In genomic region chr7:76287531-76287930, GRCm38 (mm10) we compare ENCODE assay signal across 10 mouse cellular contexts. TPM values are rescaled to one million over a fixed set of nuclear protein-coding genes. Genes with fewer than 3 reads are reported as not detected.
A peak's percentile ranks its signal among the peaks of the same experiment; 100 is the strongest.
DNase-seq lines count a peak whose midpoint lies in the region; ATAC-seq lines count a peak whose summit lies in the region.
"Had no signal": no experiment of that assay in that cellular context is flagged by ENCODE, and none has a peak within 500 bp of the region (broad histone marks: within the 10 kb centered on the region; RNA-seq: fewer than 3 reads in every experiment).

No protein-coding gene starts in this region.

- DNase-seq in CD4-positive, CD25-positive, alpha-beta regulatory T cell, adult 2 months (ENCODE audit: low read depth, low spot score), result peak; percentile 5
- DNase-seq in kidney, postnatal 10 days, result peak; percentile 6
- peak; percentile 18 to 44 for DNase-seq in right cerebral cortex, adult 2 months (ENCODE audit: low spot score in 2 of 2)
- DNase-seq in right cerebral cortex, postnatal 36 days (ENCODE audit: low spot score in 2 of 2), result no peak
- peak; percentile 14 for DNase-seq in right cerebral cortex, postnatal 4 days
- DNase-seq in ovary, postnatal 36 days (ENCODE audit: low spot score), result no peak
- DNase-seq: adrenal gland, postnatal 25 days had no signal

- H3K4me3 ChIP-seq in kidney, embryonic 14.5 days (ENCODE audit: low read length), result no peak overlapping the region
- H3K4me3 ChIP-seq: heart, embryonic 12.5 days had no signal

- H3K4me2 ChIP-seq in kidney, embryonic 14.5 days (replicated peaks; ENCODE audit: low read depth, low read length), result no peak overlapping the region
- H3K4me2 ChIP-seq: heart, embryonic 12.5 days had no signal

- no peaks in the 10 kb centered on the region for H3K27me3 ChIP-seq in kidney, embryonic 14.5 days (ENCODE audit: control insufficient read depth, insufficient read depth, low read length)
- H3K27me3 ChIP-seq: heart, embryonic 12.5 days had no signal

- no peaks in the 10 kb centered on the region for H3K4me1 ChIP-seq in kidney, embryonic 14.5 days (ENCODE audit: control insufficient read depth, insufficient read depth, low read length)
- H3K4me1 ChIP-seq: heart, embryonic 12.5 days had no signal

- 87% methylated on average over 3 of the region's 3 CpGs for WGBS in kidney, embryonic 14.5 days

- H3K9me3 ChIP-seq in kidney, embryonic 14.5 days (ENCODE audit: control insufficient read depth, low read length), result no peaks in the 10 kb centered on the region
- H3K9me3 ChIP-seq: heart, embryonic 12.5 days had no signal

- no peak for ATAC-seq in CD4-positive, CD25-positive, alpha-beta regulatory T cell, adult 4 months
- no peak for ATAC-seq in kidney, embryonic 14.5 days (ENCODE audit: low FRiP score, low TSS enrichment)

- no peak overlapping the region for H3K27ac ChIP-seq in kidney, embryonic 14.5 days (ENCODE audit: low read depth, low read length)

- no peak overlapping the region for H3K9ac ChIP-seq in kidney, embryonic 14.5 days (ENCODE audit: low read depth, low read length)
- H3K9ac ChIP-seq: heart, embryonic 12.5 days had no signal

- no peaks in the 10 kb centered on the region for H3K36me3 ChIP-seq in kidney, embryonic 14.5 days (ENCODE audit: control insufficient read depth, insufficient read depth, low read length)
- H3K36me3 ChIP-seq: heart, embryonic 12.5 days had no signal

RNA-seq across cellular contexts. Expression of gene Agbl1, which starts 57.8 kb away (rescaled TPM):
- not detected for polyA plus RNA-seq in CD4-positive, CD25-positive, alpha-beta regulatory T cell, adult 4 months (2017; shearing (Covaris generic))
- polyA plus RNA-seq in kidney, embryonic 14.5 days (2014; fragmentation: Nextera tagmentation; extraction: Ambion mirVana), result 0.07 and 0.08 TPM in 2 replicates
- polyA plus RNA-seq: heart, embryonic 12.5 days had no signal

Comparison
In these comparisons a context has a peak if more than half of its experiments do, and no peak if none do; other contexts are left out.
1. DNase-seq: peak in CD4-positive, CD25-positive, alpha-beta regulatory T cell, adult 2 months (single experiment), kidney, postnatal 10 days (single experiment), right cerebral cortex, adult 2 months (2 of 2) and right cerebral cortex, postnatal 4 days (single experiment); none in right cerebral cortex, postnatal 36 days (0 of 2) and ovary, postnatal 36 days (single experiment).